In genomic region chr4:97857549-97857948, GRCm38 (mm10) we compare ENCODE assay signal across 20 mouse cellular contexts.
DNase-seq lines count a peak whose midpoint lies in the region; ATAC-seq and TF ChIP-seq lines count a peak whose summit lies in the region.
"Had no signal": no experiment of that assay in that cellular context is flagged by ENCODE, and none has a peak within 500 bp of the region (broad histone marks: within the 10 kb centered on the region; RNA-seq: fewer than 3 reads in every experiment).

No protein-coding gene starts in this region.

- H3K9me3 ChIP-seq in heart, embryonic 12.5 days (replicated peaks), result no peaks in the 10 kb centered on the region
- H3K9me3 ChIP-seq: embryonic facial prominence, embryonic 10.5 days; embryonic facial prominence, embryonic 12.5 days; forebrain, embryonic 10.5 days; forebrain, embryonic 12.5 days had no signal

- WGBS in heart, embryonic 12.5 days, result 90% methylated on average over 2 of the region's 2 CpGs

- H3K4me2 ChIP-seq in heart, embryonic 12.5 days, result no peak overlapping the region
- H3K4me2 ChIP-seq: embryonic facial prominence, embryonic 12.5 days; forebrain, embryonic 12.5 days had no signal

- peak overlapping the region; percentile 67 for H3K27ac ChIP-seq in layer of hippocampus, adult 2 months
- no peak overlapping the region for H3K27ac ChIP-seq in heart, embryonic 12.5 days (ENCODE audit: poor library complexity, severe bottlenecking)
- H3K27ac ChIP-seq: embryonic facial prominence, embryonic 10.5 days; embryonic facial prominence, embryonic 12.5 days; forebrain, embryonic 10.5 days; forebrain, embryonic 12.5 days had no signal

- H3K36me3 ChIP-seq in heart, embryonic 12.5 days, result no peaks in the 10 kb centered on the region
- H3K36me3 ChIP-seq: embryonic facial prominence, embryonic 10.5 days; embryonic facial prominence, embryonic 12.5 days; forebrain, embryonic 10.5 days; forebrain, embryonic 12.5 days had no signal

- no peak overlapping the region for H3K9ac ChIP-seq in heart, embryonic 12.5 days
- H3K9ac ChIP-seq: embryonic facial prominence, embryonic 12.5 days; forebrain, embryonic 12.5 days had no signal

- peaks cover 48% of the 10 kb centered on the region for H3K4me1 ChIP-seq in heart, embryonic 12.5 days (replicated peaks)
- H3K4me1 ChIP-seq: embryonic facial prominence, embryonic 10.5 days; forebrain, embryonic 10.5 days had no signal

- H3K4me3 ChIP-seq in layer of hippocampus, adult 2 months, result no peak overlapping the region
- no peak overlapping the region for H3K4me3 ChIP-seq in heart, embryonic 12.5 days
- H3K4me3 ChIP-seq: embryonic facial prominence, embryonic 10.5 days; embryonic facial prominence, embryonic 12.5 days; forebrain, embryonic 10.5 days; forebrain, embryonic 12.5 days had no signal

- no peak for TF ChIP-seq CTCF in layer of hippocampus, adult 2 months (conservative IDR thresholded peaks at IDR 0.05)

- no peak for ATAC-seq in heart, embryonic 12.5 days (ENCODE audit: insufficient number of reproducible peaks, low FRiP score)
- ATAC-seq: forebrain, embryonic 14.5 days; forebrain, embryonic 16.5 days had no signal

- H3K27me3 ChIP-seq in heart, embryonic 12.5 days (replicated peaks), result no peaks in the 10 kb centered on the region
- H3K27me3 ChIP-seq: embryonic facial prominence, embryonic 12.5 days; forebrain, embryonic 12.5 days had no signal

- no peak for DNase-seq in layer of hippocampus, adult 2 months (ENCODE audit: low spot score in 2 of 2)
- DNase-seq in layer of hippocampus, postnatal 36 days, result no peak
- DNase-seq in fat pad, adult 2 months (ENCODE audit: extremely low read depth, low read depth, low spot score), result peak; percentile 79
- DNase-seq in gonadal fat pad, adult 2 months (ENCODE audit: low read depth), result peak; percentile 81
- DNase-seq in frontal cortex, postnatal 10 days (ENCODE audit: low spot score in 2 of 2), result no peak
- DNase-seq: adrenal gland, adult 2 months; adrenal gland, postnatal 10 days; adrenal gland, postnatal 25 days; cerebellum, adult 11 months; cerebellum, adult 18-20 months; cerebellum, adult 9-10 months; cerebellum, postnatal 10 days; cerebellum, postnatal 25 days had no signal

Comparison
In these comparisons a context has a peak if more than half of its experiments do, and no peak if none do; other contexts are left out.
1. DNase-seq: peak in fat pad, adult 2 months (single experiment) and gonadal fat pad, adult 2 months (single experiment); none in layer of hippocampus, adult 2 months (0 of 2), layer of hippocampus, postnatal 36 days (0 of 2) and frontal cortex, postnatal 10 days (0 of 2).